Mouse (Mus musculus) kidney, adult 10 weeks (tissue): ENCODE measurements around the gene Pvalb. TPM values are rescaled to one million over a fixed set of nuclear protein-coding genes. Genes with fewer than 3 reads are reported as not detected.

ENCODE experiments used
- polyA plus RNA-seq: library from polyadenylated mRNA; stranded (reverse); fragments of 350-450 nt; fragmentation: Illumina TruSeq; extraction: RNeasy Lipid Tissue Mini Kit (QIAGEN cat#74804); gene quantifications from one replicate; pipeline ENCODE4 v1.2.3, GENCODE M21; 2014; ENCODE audit warnings: low read depth, low replicate concordance

Gene Pvalb
- 11.3 TPM for polyA plus RNA-seq

GRCm38 (mm10) chr15:78206312-78206711 lies at the start of gene Pvalb:
Gene Pvalb, minus strand, starts transcription at chr15:78206400.

GRCm38 (mm10) chr15:78244695-78245492 lies 38.7 kb upstream of the Pvalb start, which contains the start of gene Ncf4:
Gene Ncf4, plus strand, starts transcription at chr15:78244801.

GRCm38 (mm10) chr15:78173972-78174886 lies 32.0 kb downstream of the Pvalb start, which contains the start of gene Ift27:
Gene Ift27, minus strand, starts transcription at chr15:78174107.

Other genes with a start within 250 kb of the Pvalb start
- gene Foxred2, start 249.7 kb downstream of the Pvalb start, polyA plus RNA-seq: 3.2 TPM
- 15.1 TPM for gene Eif3d, start 235.6 kb downstream of the Pvalb start, polyA plus RNA-seq
- gene Cacng2, start 86.4 kb downstream of the Pvalb start, polyA plus RNA-seq: not detected
- 5.6 TPM for gene Ift27, start 32.3 kb downstream of the Pvalb start, polyA plus RNA-seq
- not detected for gene Ncf4, start 38.4 kb upstream of the Pvalb start, polyA plus RNA-seq
- 0.69 TPM for gene Csf2rb2, start 99.3 kb upstream of the Pvalb start, polyA plus RNA-seq
- gene Csf2rb, start 119.4 kb upstream of the Pvalb start, polyA plus RNA-seq: 0.69 TPM
- gene Tex33, start 189.5 kb upstream of the Pvalb start, polyA plus RNA-seq: not detected
- gene Tst, start 199.5 kb upstream of the Pvalb start, polyA plus RNA-seq: 1.7 TPM
- gene Mpst, start 200.0 kb upstream of the Pvalb start, polyA plus RNA-seq: 3.1 TPM
- gene Kctd17, start 222.2 kb upstream of the Pvalb start, polyA plus RNA-seq: 5.6 TPM